Mouse (Mus musculus): ENCODE data around the gene Rsl1d1.

GRCm38 (mm10) chr16:11197052-11197451 is 6.1 kb downstream of the Rsl1d1 start:
- TF ChIP-seq CTCF (IDR thresholded peaks at IDR 0.05; ENCODE audit: extremely low read depth, insufficient read depth, low read length) (no peak), POLR2A (IDR thresholded peaks at IDR 0.05; ENCODE audit: extremely low read depth, insufficient read depth, low read length) (no peak)

Measured in cortical plate, adult 2 months (tissue).